Mouse (Mus musculus) B cell, adult 2 months (primary cell): ENCODE data around the gene Celf2.

Experiments used
- DNase-seq, 2 experiments: peaks; one replicate each; pipeline ENCODE4 v3.0.0; 2022

The Celf2 gene

GRCm38 (mm10) chr2:7259616-7260015 lies 249.7 kb downstream of the Celf2 start:
- no peak for DNase-seq

- DNase-seq: no peak
These were observed 253.3 kb downstream of the Celf2 start for GRCm38 (mm10) chr2:7256023-7256422.

- no peak for DNase-seq
These were observed 254.0 kb downstream of the Celf2 start for GRCm38 (mm10) chr2:7255386-7255785.

- no peak for DNase-seq
These were observed 259.0 kb downstream of the Celf2 start for GRCm38 (mm10) chr2:7250314-7250713.

GRCm38 (mm10) chr2:7249002-7249401 lies 260.4 kb downstream of the Celf2 start:
- DNase-seq: no peak

- DNase-seq: no peak
These were observed 263.2 kb downstream of the Celf2 start for GRCm38 (mm10) chr2:7245958-7246774.

GRCm38 (mm10) chr2:7242139-7242538 lies 267.2 kb downstream of the Celf2 start:
- no peak for DNase-seq

- DNase-seq: no peak
These were observed 267.8 kb downstream of the Celf2 start for GRCm38 (mm10) chr2:7241523-7241941.

GRCm38 (mm10) chr2:7237283-7237682 lies 272.1 kb downstream of the Celf2 start:
- no peak for DNase-seq

GRCm38 (mm10) chr2:7236452-7236851 lies 272.9 kb downstream of the Celf2 start:
- DNase-seq: no peak

GRCm38 (mm10) chr2:7235059-7235741 lies 274.2 kb downstream of the Celf2 start:
- no peak for DNase-seq

- no peak for DNase-seq
These were observed 274.8 kb downstream of the Celf2 start for GRCm38 (mm10) chr2:7234587-7234986.

- no peak for DNase-seq
These were observed 276.0 kb downstream of the Celf2 start for GRCm38 (mm10) chr2:7233411-7233810.

- no peak for DNase-seq
These were observed 282.6 kb downstream of the Celf2 start for GRCm38 (mm10) chr2:7226785-7227184.

- no peak for DNase-seq
These were observed 284.9 kb downstream of the Celf2 start for GRCm38 (mm10) chr2:7224346-7225071.

- DNase-seq: no peak
These were observed 285.8 kb downstream of the Celf2 start for GRCm38 (mm10) chr2:7223538-7223937.

- DNase-seq: no peak
These were observed 286.5 kb downstream of the Celf2 start for GRCm38 (mm10) chr2:7222886-7223285.

- no peak for DNase-seq
These were observed 287.5 kb downstream of the Celf2 start for GRCm38 (mm10) chr2:7221856-7222255.

GRCm38 (mm10) chr2:7218101-7218500 lies 291.3 kb downstream of the Celf2 start:
- DNase-seq: no peak

- no peak for DNase-seq
These were observed 301.5 kb downstream of the Celf2 start for GRCm38 (mm10) chr2:7207691-7208504.

GRCm38 (mm10) chr2:7193413-7193812 lies 315.9 kb downstream of the Celf2 start:
- no peak for DNase-seq

- DNase-seq: no peak
These were observed 330.2 kb downstream of the Celf2 start for GRCm38 (mm10) chr2:7179186-7179585.
